Mouse (Mus musculus): ENCODE data around the gene Ubxn2a.

- TF ChIP-seq CTCF (IDR thresholded peaks at IDR 0.05; ENCODE audit: insufficient read depth, low read depth, low read length) (no peak), POLR2A (IDR thresholded peaks at IDR 0.05; ENCODE audit: insufficient read depth, low read depth, low read length) (no peak)
These were observed 9.5 kb downstream of the Ubxn2a start for GRCm38 (mm10) chr12:4898024-4898423.
